Mouse (Mus musculus): Measurements from ENCODE around the gene Rheb.

GRCm38 (mm10) chr5:24828446-24828845 lies 14.0 kb downstream of the Rheb start:
- peak; percentile 71 for TF ChIP-seq ZNF384 (IDR thresholded peaks at IDR 0.05; ENCODE audit: low read depth, low read length)
- no peak for TF ChIP-seq HCFC1 (IDR thresholded peaks at IDR 0.05; ENCODE audit: borderline replicate concordance, insufficient read depth, low read length)
- no peak for TF ChIP-seq ZC3H11A (IDR thresholded peaks at IDR 0.05; ENCODE audit: borderline replicate concordance, low read depth, low read length)
- no peak for TF ChIP-seq CHD2 (IDR thresholded peaks at IDR 0.05; ENCODE audit: low read depth, low read length)
